Mouse (Mus musculus): ENCODE results near the gene Rarres2.

DNA sequence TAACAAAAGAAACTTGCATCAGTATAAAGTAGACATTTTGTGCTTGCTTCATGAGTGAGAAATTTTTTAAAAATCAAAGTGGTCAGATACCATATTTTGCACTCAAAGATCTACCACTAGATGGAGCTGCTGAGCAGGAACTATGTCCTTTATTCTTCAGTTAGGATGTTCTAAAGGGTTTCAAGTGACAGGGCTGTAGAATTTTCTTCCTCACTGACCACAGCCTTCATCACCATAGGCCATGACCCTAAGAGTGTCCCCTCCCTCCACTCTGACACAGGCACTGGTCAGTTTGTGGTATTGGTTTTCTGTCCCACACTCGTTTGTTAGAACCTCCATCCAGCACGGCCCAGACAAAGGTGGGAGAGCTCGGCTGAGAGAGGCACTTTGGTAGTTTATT is 9.4 kb upstream of the Rarres2 start:
- TF ChIP-seq POLR2A (IDR thresholded peaks at IDR 0.05; ENCODE audit: borderline replicate concordance, insufficient read depth, low read length) (no peak), CTCF (IDR thresholded peaks at IDR 0.05; ENCODE audit: borderline replicate concordance, insufficient read depth, low read depth, low read length) (peak; percentile 31; the same call in 1 of the 2 replicates)

Data from cerebellum, adult 2 months (tissue).